Mouse (Mus musculus): ENCODE measurements at regions not wholly inside any gene's neighbourhood (a gene's known extent, or its start where the extent isn't known, plus 50 kb on each side); places are given as distances from the start of the nearest gene placed in this dataset.

- ATAC-seq (ENCODE audit: low FRiP score), result no peak
- H3K4me1 ChIP-seq (replicated peaks; ENCODE audit: control insufficient read depth, insufficient read depth, low read length), result 0 out of 2 replicates have a peak, but pooled peaks cover 3% of the 10 kb centered on the region
- 88% methylated on average over 5 of the region's 5 CpGs for WGBS
These were observed 89.7 kb downstream of the Tomm20 start for GRCm38 (mm10) chr8:126855914-126856313.

GRCm38 (mm10) chr8:126855056-126855609, 90.5 kb downstream of the Tomm20 start:
- 80% methylated on average over 2 of the region's 2 CpGs for WGBS
- ATAC-seq (ENCODE audit: low FRiP score) (no peak), DNase-seq (ENCODE audit: low spot score) (no peak)
- Histone ChIP-seq H3K4me2 (replicated peaks; ENCODE audit: low read depth, low read length) (no peak overlapping the region), H3K4me1 (replicated peaks; ENCODE audit: control insufficient read depth, insufficient read depth, low read length) (0 out of 2 replicates have a peak, but pooled peaks cover 3% of the 10 kb centered on the region), H3K9me3 (ENCODE audit: control insufficient read depth, low read length) (no peaks in the 10 kb centered on the region), H3K36me3 (ENCODE audit: control insufficient read depth, insufficient read depth, low read length) (no peaks in the 10 kb centered on the region), H3K27ac (ENCODE audit: low read depth, low read length) (no peak overlapping the region), H3K4me3 (ENCODE audit: low read depth, low read length) (no peak overlapping the region), H3K27me3 (ENCODE audit: control insufficient read depth, insufficient read depth, low read length) (no peaks in the 10 kb centered on the region), H3K9ac (ENCODE audit: low read depth, low read length) (no peak overlapping the region)

More at GRCm38 (mm10) chr8:126855914-126856313, 89.7 kb downstream of the Tomm20 start:
- no peak overlapping the region for H3K4me2 ChIP-seq (replicated peaks; ENCODE audit: low read depth, low read length)
- H3K27ac ChIP-seq (ENCODE audit: low read depth, low read length), result no peak overlapping the region
- DNase-seq (ENCODE audit: low spot score), result no peak
- H3K9ac ChIP-seq (ENCODE audit: low read depth, low read length), result no peak overlapping the region
- no peaks in the 10 kb centered on the region for H3K27me3 ChIP-seq (ENCODE audit: control insufficient read depth, insufficient read depth, low read length)
- H3K4me3 ChIP-seq (ENCODE audit: low read depth, low read length), result no peak overlapping the region
- no peaks in the 10 kb centered on the region for H3K9me3 ChIP-seq (ENCODE audit: control insufficient read depth, low read length)
- H3K36me3 ChIP-seq (ENCODE audit: control insufficient read depth, insufficient read depth, low read length), result no peaks in the 10 kb centered on the region

- DNase-seq (ENCODE audit: low spot score) (no peak), ATAC-seq (ENCODE audit: low FRiP score) (no peak)
- H3K4me1 ChIP-seq (replicated peaks; ENCODE audit: control insufficient read depth, insufficient read depth, low read length), result 0 out of 2 replicates have a peak, but pooled peaks cover 3% of the 10 kb centered on the region
- WGBS, result 73% methylated on average over 22 of the region's 22 CpGs
- no peaks in the 10 kb centered on the region for H3K36me3 ChIP-seq (ENCODE audit: control insufficient read depth, insufficient read depth, low read length)
- no peak overlapping the region for H3K27ac ChIP-seq (ENCODE audit: low read depth, low read length)
- H3K4me3 ChIP-seq (ENCODE audit: low read depth, low read length), result no peak overlapping the region
- no peaks in the 10 kb centered on the region for H3K9me3 ChIP-seq (ENCODE audit: control insufficient read depth, low read length)
- H3K4me2 ChIP-seq (replicated peaks; ENCODE audit: low read depth, low read length), result no peak overlapping the region
- H3K9ac ChIP-seq (ENCODE audit: low read depth, low read length), result peak overlapping the region; percentile 17; the same call in 1 of the 2 replicates
- H3K27me3 ChIP-seq (ENCODE audit: control insufficient read depth, insufficient read depth, low read length), result no peaks in the 10 kb centered on the region
These were observed 91.3 kb downstream of the Tomm20 start for GRCm38 (mm10) chr8:126854121-126855055.

- no peaks in the 10 kb centered on the region for H3K9me3 ChIP-seq (ENCODE audit: control insufficient read depth, low read length)
- no peak overlapping the region for H3K9ac ChIP-seq (ENCODE audit: low read depth, low read length)
- no peak overlapping the region for H3K4me3 ChIP-seq (ENCODE audit: low read depth, low read length)
- no peaks in the 10 kb centered on the region for H3K27me3 ChIP-seq (ENCODE audit: control insufficient read depth, insufficient read depth, low read length)
- no peaks in the 10 kb centered on the region for H3K36me3 ChIP-seq (ENCODE audit: control insufficient read depth, insufficient read depth, low read length)
- DNase-seq (ENCODE audit: low spot score) (no peak), ATAC-seq (ENCODE audit: low FRiP score) (no peak)
- no peak overlapping the region for H3K4me2 ChIP-seq (replicated peaks; ENCODE audit: low read depth, low read length)
- no peak overlapping the region for H3K27ac ChIP-seq (ENCODE audit: low read depth, low read length)
- WGBS, result 43% methylated on average over 10 of the region's 10 CpGs
- 0 out of 2 replicates have a peak, but pooled peaks cover 3% of the 10 kb centered on the region for H3K4me1 ChIP-seq (replicated peaks; ENCODE audit: control insufficient read depth, insufficient read depth, low read length)
These were observed 92.8 kb downstream of the Tomm20 start for GRCm38 (mm10) chr8:126852663-126853390.

GRCm38 (mm10) chr8:126852184-126852583, 93.5 kb downstream of the Tomm20 start:
- WGBS, result 66% methylated on average over 5 of the region's 5 CpGs

GRCm38 (mm10) chr8:126851780-126852179, 93.9 kb downstream of the Tomm20 start:
- ATAC-seq (ENCODE audit: low FRiP score), result no peak
- Histone ChIP-seq H3K9me3 (ENCODE audit: control insufficient read depth, low read length) (no peaks in the 10 kb centered on the region), H3K9ac (ENCODE audit: low read depth, low read length) (no peak overlapping the region), H3K27me3 (ENCODE audit: control insufficient read depth, insufficient read depth, low read length) (no peaks in the 10 kb centered on the region), H3K4me1 (replicated peaks; ENCODE audit: control insufficient read depth, insufficient read depth, low read length) (0 out of 2 replicates have a peak, but pooled peaks cover 3% of the 10 kb centered on the region), H3K27ac (ENCODE audit: low read depth, low read length) (no peak overlapping the region), H3K4me2 (replicated peaks; ENCODE audit: low read depth, low read length) (no peak overlapping the region), H3K36me3 (ENCODE audit: control insufficient read depth, insufficient read depth, low read length) (no peaks in the 10 kb centered on the region), H3K4me3 (ENCODE audit: low read depth, low read length) (no peak overlapping the region)
- DNase-seq (ENCODE audit: low spot score), result no peak
- 91% methylated on average over 3 of the region's 3 CpGs for WGBS

More at GRCm38 (mm10) chr8:126852184-126852583, 93.5 kb downstream of the Tomm20 start:
- H3K27ac ChIP-seq (ENCODE audit: low read depth, low read length), result no peak overlapping the region
- H3K9me3 ChIP-seq (ENCODE audit: control insufficient read depth, low read length), result no peaks in the 10 kb centered on the region
- no peak for ATAC-seq (ENCODE audit: low FRiP score)
- H3K4me2 ChIP-seq (replicated peaks; ENCODE audit: low read depth, low read length), result no peak overlapping the region
- H3K9ac ChIP-seq (ENCODE audit: low read depth, low read length), result no peak overlapping the region
- no peaks in the 10 kb centered on the region for H3K36me3 ChIP-seq (ENCODE audit: control insufficient read depth, insufficient read depth, low read length)
- H3K27me3 ChIP-seq (ENCODE audit: control insufficient read depth, insufficient read depth, low read length), result no peaks in the 10 kb centered on the region
- H3K4me1 ChIP-seq (replicated peaks; ENCODE audit: control insufficient read depth, insufficient read depth, low read length), result 0 out of 2 replicates have a peak, but pooled peaks cover 3% of the 10 kb centered on the region
- no peak for DNase-seq (ENCODE audit: low spot score)
- H3K4me3 ChIP-seq (ENCODE audit: low read depth, low read length), result no peak overlapping the region

GRCm38 (mm10) chr8:126850189-126850535, 95.5 kb downstream of the Tomm20 start:
- DNase-seq (ENCODE audit: low spot score) (no peak), ATAC-seq (ENCODE audit: low FRiP score) (no peak)
- Histone ChIP-seq H3K36me3 (ENCODE audit: control insufficient read depth, insufficient read depth, low read length) (no peaks in the 10 kb centered on the region), H3K4me1 (replicated peaks; ENCODE audit: control insufficient read depth, insufficient read depth, low read length) (0 out of 2 replicates have a peak, but pooled peaks cover 3% of the 10 kb centered on the region), H3K9ac (ENCODE audit: low read depth, low read length) (no peak overlapping the region), H3K27ac (ENCODE audit: low read depth, low read length) (no peak overlapping the region), H3K9me3 (ENCODE audit: control insufficient read depth, low read length) (no peaks in the 10 kb centered on the region), H3K4me2 (replicated peaks; ENCODE audit: low read depth, low read length) (no peak overlapping the region), H3K4me3 (ENCODE audit: low read depth, low read length) (no peak overlapping the region), H3K27me3 (ENCODE audit: control insufficient read depth, insufficient read depth, low read length) (no peaks in the 10 kb centered on the region)
- 46% methylated on average over 1 of the region's 1 CpGs for WGBS

- peak; percentile 40; the same call in 1 of the 2 replicates for ATAC-seq (ENCODE audit: low FRiP score)
- DNase-seq (ENCODE audit: low spot score), result no peak
- Histone ChIP-seq H3K4me3 (ENCODE audit: low read depth, low read length) (no peak overlapping the region), H3K9ac (ENCODE audit: low read depth, low read length) (no peak overlapping the region), H3K9me3 (ENCODE audit: control insufficient read depth, low read length) (no peaks in the 10 kb centered on the region), H3K4me1 (replicated peaks; ENCODE audit: control insufficient read depth, insufficient read depth, low read length) (0 out of 2 replicates have a peak, but pooled peaks cover 3% of the 10 kb centered on the region), H3K27ac (ENCODE audit: low read depth, low read length) (no peak overlapping the region), H3K27me3 (ENCODE audit: control insufficient read depth, insufficient read depth, low read length) (no peaks in the 10 kb centered on the region), H3K36me3 (ENCODE audit: control insufficient read depth, insufficient read depth, low read length) (no peaks in the 10 kb centered on the region), H3K4me2 (replicated peaks; ENCODE audit: low read depth, low read length) (no peak overlapping the region)
- WGBS, result 67% methylated on average over 9 of the region's 9 CpGs
These were observed 96.0 kb downstream of the Tomm20 start for GRCm38 (mm10) chr8:126849411-126850188.

Data from hindbrain, embryonic 11.5 days (tissue).